Mouse (Mus musculus): ENCODE data around the gene Cd79b. TPM values are rescaled to one million over a fixed set of nuclear protein-coding genes. Genes with fewer than 3 reads are reported as not detected.

The Cd79b gene
- polyA plus RNA-seq, 1 experiment from 2014 or later = 4.4 TPM

DNA sequence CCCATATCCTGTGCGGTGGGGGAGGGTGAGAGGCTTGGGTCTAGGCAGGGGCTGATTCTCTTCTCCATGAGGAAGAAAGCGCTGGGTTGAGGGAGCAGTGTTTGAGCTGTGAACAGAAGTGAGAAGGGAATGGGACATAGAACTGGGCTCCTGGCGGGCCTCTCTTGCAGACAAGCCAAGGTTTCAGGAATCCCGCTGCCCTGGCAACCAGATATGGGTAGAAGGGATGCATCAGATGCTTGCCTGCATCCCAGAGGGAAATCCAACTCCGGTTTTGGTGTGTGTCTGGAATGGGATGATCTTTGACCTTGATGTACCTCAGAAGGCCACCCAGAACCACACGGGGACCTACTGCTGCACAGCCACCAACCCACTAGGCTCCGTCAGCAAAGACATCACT is 28.4 kb downstream of the Cd79b start:
- H3K27ac ChIP-seq (ENCODE audit: low read length) = no peak overlapping the region
- no peak for ATAC-seq
- WGBS = 89% methylated on average over 7 of the region's 7 CpGs

DNA sequence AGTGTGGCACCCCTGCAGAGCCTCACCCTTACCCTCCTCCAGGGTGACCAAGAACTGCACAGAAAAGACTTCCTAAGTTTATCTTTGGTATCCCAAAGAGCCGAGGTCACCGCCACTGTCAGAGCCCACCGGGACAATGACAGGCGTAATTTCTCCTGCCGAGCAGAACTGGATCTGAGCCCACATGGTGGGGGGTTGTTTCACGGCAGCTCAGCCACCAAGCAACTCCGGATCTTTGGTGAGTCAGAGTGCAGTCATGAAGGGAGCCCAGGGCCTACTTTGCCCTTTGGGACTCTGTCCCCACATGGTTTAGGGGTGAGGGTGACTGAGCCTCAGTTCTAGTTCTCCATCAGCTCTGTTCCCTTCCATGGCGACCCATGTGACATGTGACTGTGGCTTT is 30.4 kb downstream of the Cd79b start:
- Histone ChIP-seq H3K9me3 (ENCODE audit: control insufficient read depth, low read length) (no peaks in the 10 kb centered on the region), H3K4me2 (ENCODE audit: low read depth, low read length) (no peak overlapping the region), H3K4me3 (ENCODE audit: low read length) (no peak overlapping the region), H3K27me3 (replicated peaks; ENCODE audit: control insufficient read depth, insufficient read depth, low read length) (no peaks in the 10 kb centered on the region), H3K4me1 (ENCODE audit: control insufficient read depth, insufficient read depth, low read length) (no peaks in the 10 kb centered on the region), H3K36me3 (ENCODE audit: control insufficient read depth, insufficient read depth, low read length) (no peaks in the 10 kb centered on the region), H3K27ac (ENCODE audit: low read length) (no peak overlapping the region), H3K9ac (ENCODE audit: low read depth, low read length) (no peak overlapping the region)
- WGBS = 63% methylated on average over 8 of the region's 8 CpGs
- ATAC-seq = no peak

More for the DNA sequence above, 28.4 kb downstream of the Cd79b start:
- H3K4me3 ChIP-seq (ENCODE audit: low read length) = no peak overlapping the region
- H3K4me1 ChIP-seq (ENCODE audit: control insufficient read depth, insufficient read depth, low read length) = no peaks in the 10 kb centered on the region
- no peaks in the 10 kb centered on the region for H3K27me3 ChIP-seq (replicated peaks; ENCODE audit: control insufficient read depth, insufficient read depth, low read length)
- H3K9ac ChIP-seq (ENCODE audit: low read depth, low read length) = no peak overlapping the region
- H3K9me3 ChIP-seq (ENCODE audit: control insufficient read depth, low read length) = no peaks in the 10 kb centered on the region
- no peak overlapping the region for H3K4me2 ChIP-seq (ENCODE audit: low read depth, low read length)
- no peaks in the 10 kb centered on the region for H3K36me3 ChIP-seq (ENCODE audit: control insufficient read depth, insufficient read depth, low read length)

DNA sequence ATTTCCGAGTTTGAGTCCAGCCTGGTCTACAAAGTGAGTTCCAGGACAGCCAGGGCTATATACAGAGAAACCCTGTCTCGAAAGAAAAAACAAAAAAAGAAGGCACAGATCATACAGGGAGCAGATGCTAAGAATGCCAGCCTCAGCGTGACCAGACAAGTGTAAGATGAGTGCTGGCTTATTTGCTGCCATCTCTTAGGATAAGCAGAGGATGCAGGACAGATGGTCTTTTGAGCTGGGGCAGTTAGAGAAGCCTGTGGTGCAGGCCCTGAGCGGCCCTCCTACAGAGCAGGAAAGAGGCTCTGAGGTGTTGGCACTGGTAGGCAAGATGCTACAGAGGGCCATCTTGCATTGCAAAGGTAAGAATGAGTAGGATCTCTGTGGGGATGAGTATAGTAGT is 31.2 kb downstream of the Cd79b start:
- H3K4me2 ChIP-seq (ENCODE audit: low read depth, low read length) = no peak overlapping the region
- WGBS = 83% methylated on average over 4 of the region's 4 CpGs
- no peaks in the 10 kb centered on the region for H3K27me3 ChIP-seq (replicated peaks; ENCODE audit: control insufficient read depth, insufficient read depth, low read length)
- no peak overlapping the region for H3K27ac ChIP-seq (ENCODE audit: low read length)
- no peak overlapping the region for H3K4me3 ChIP-seq (ENCODE audit: low read length)
- no peaks in the 10 kb centered on the region for H3K36me3 ChIP-seq (ENCODE audit: control insufficient read depth, insufficient read depth, low read length)
- H3K9me3 ChIP-seq (ENCODE audit: control insufficient read depth, low read length) = no peaks in the 10 kb centered on the region
- no peak for ATAC-seq
- H3K4me1 ChIP-seq (ENCODE audit: control insufficient read depth, insufficient read depth, low read length) = no peaks in the 10 kb centered on the region
- no peak overlapping the region for H3K9ac ChIP-seq (ENCODE audit: low read depth, low read length)

DNA sequence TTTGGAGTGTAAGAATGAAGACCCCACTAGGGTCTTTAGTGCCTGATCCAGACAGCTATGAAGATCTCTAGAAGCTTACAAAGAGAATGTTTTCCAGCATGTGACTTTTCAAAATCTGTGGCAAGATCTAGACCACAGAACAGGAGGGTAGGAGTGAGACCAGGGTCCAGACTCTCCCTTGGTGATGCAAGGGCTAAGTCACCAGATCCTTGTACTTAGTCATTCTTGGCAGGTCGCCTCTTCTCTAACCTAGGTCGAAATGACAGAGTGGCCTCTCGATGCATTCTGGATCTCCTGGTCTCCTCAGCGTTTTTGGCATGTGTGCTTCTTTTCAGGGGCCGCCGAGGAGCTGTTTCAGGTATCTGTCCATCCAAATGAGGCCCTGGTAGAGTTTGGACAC is 32.1 kb downstream of the Cd79b start:
- no peak overlapping the region for H3K4me2 ChIP-seq (ENCODE audit: low read depth, low read length)
- no peaks in the 10 kb centered on the region for H3K4me1 ChIP-seq (ENCODE audit: control insufficient read depth, insufficient read depth, low read length)
- no peak overlapping the region for H3K4me3 ChIP-seq (ENCODE audit: low read length)
- WGBS = 81% methylated on average over 6 of the region's 6 CpGs
- no peak overlapping the region for H3K9ac ChIP-seq (ENCODE audit: low read depth, low read length)
- H3K27ac ChIP-seq (ENCODE audit: low read length) = no peak overlapping the region
- H3K36me3 ChIP-seq (ENCODE audit: control insufficient read depth, insufficient read depth, low read length) = no peaks in the 10 kb centered on the region
- no peaks in the 10 kb centered on the region for H3K27me3 ChIP-seq (replicated peaks; ENCODE audit: control insufficient read depth, insufficient read depth, low read length)
- H3K9me3 ChIP-seq (ENCODE audit: control insufficient read depth, low read length) = no peaks in the 10 kb centered on the region
- ATAC-seq = no peak

DNA sequence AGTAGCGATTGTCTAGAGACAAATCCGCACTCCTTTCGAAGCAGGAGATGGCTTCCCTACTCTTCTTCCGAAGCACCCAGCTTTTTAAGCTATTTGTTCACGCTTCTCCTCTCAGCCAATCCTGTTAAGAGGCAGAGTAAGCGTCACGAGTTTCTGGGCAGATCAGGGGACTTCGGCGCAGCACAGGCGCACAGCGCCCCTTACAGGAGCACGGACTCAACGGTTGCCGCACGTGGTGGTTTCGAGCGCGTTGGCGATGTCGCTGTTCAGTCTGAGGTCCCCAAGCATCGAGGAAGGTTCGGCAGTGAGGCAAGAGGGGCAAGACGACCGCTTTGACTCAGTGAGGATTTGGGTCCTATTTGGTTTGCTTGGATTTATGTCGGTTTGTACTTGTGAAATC is 38.1 kb downstream of the Cd79b start, which contains the start of gene Tcam1:
Tcam1 (plus strand) TSS at position 219 of the 400 bp plus-strand sequence.
- Histone ChIP-seq H3K27me3 (replicated peaks; ENCODE audit: control insufficient read depth, insufficient read depth, low read length) (no peaks in the 10 kb centered on the region), H3K27ac (ENCODE audit: low read length) (no peak within 1 kb of the TSS), H3K4me3 (ENCODE audit: low read length) (peak within 1 kb of the TSS; percentile 31), H3K9ac (ENCODE audit: low read depth, low read length) (peak within 1 kb of the TSS; percentile 59), H3K9me3 (ENCODE audit: control insufficient read depth, low read length) (no peaks in the 10 kb centered on the region), H3K36me3 (ENCODE audit: control insufficient read depth, insufficient read depth, low read length) (no peaks in the 10 kb centered on the region), H3K4me1 (ENCODE audit: control insufficient read depth, insufficient read depth, low read length) (peaks cover 19% of the 10 kb centered on the region), H3K4me2 (ENCODE audit: low read depth, low read length) (peak within 1 kb of the TSS; percentile 52)
- 6% methylated on average over 25 of the region's 25 CpGs for WGBS
- ATAC-seq = peak; percentile 16; the same call in 1 of the 2 replicates

DNA sequence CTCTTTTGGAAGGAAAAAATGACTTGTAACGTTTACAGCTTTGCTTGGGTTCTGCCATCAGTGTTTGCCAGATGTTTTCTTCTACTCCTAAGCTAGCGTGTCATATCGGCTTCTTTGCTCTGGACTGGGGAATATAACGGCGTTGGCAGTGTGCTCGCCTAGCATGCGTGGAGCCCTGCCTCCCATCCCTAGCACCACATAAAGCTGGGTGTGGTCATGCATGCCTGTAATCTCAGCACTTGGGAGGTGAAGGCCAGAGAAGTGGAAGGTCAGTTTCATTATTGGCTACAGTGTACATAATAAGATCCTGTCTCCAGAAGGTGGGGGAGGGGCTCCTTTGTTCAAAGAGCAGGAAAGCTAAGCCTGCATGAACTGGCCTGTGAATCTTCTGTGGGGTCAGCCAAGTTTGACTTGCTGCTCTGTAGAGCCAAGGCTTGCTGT is 39.6 kb downstream of the Cd79b start:
- Histone ChIP-seq H3K27ac (ENCODE audit: low read length) (peak overlapping the region; percentile 1), H3K9me3 (ENCODE audit: control insufficient read depth, low read length) (no peaks in the 10 kb centered on the region), H3K27me3 (replicated peaks; ENCODE audit: control insufficient read depth, insufficient read depth, low read length) (no peaks in the 10 kb centered on the region), H3K4me1 (ENCODE audit: control insufficient read depth, insufficient read depth, low read length) (peaks cover 32% of the 10 kb centered on the region), H3K36me3 (ENCODE audit: control insufficient read depth, insufficient read depth, low read length) (no peaks in the 10 kb centered on the region), H3K4me3 (ENCODE audit: low read length) (no peak overlapping the region), H3K9ac (ENCODE audit: low read depth, low read length) (0 out of 2 replicates have a peak overlapping the region, but pooled peaks have one; percentile 13), H3K4me2 (ENCODE audit: low read depth, low read length) (no peak overlapping the region)
- 51% methylated on average over 7 of the region's 7 CpGs for WGBS
- no peak for ATAC-seq

DNA sequence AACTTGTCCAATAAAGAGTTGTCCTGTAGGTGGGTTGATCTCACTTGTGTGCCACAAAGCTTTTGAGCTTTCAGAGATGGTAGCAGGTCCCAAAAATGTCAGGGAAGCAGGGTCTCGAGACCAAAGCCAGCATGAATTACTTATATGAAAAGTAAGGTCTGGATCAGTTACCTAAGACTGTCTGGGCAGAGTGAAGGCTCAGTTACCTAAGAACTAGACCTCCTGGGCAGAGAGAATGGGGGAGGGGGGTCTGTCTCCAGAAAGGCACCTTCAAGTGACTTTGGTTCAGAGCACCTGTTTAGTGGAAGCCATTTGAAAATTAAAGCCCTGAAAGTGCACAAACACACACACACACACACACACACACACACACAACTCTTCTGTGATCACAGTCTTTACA is 40.2 kb downstream of the Cd79b start:
- Histone ChIP-seq H3K4me2 (ENCODE audit: low read depth, low read length) (no peak overlapping the region), H3K27me3 (replicated peaks; ENCODE audit: control insufficient read depth, insufficient read depth, low read length) (no peaks in the 10 kb centered on the region), H3K4me1 (ENCODE audit: control insufficient read depth, insufficient read depth, low read length) (peaks cover 34% of the 10 kb centered on the region), H3K4me3 (ENCODE audit: low read length) (no peak overlapping the region), H3K9ac (ENCODE audit: low read depth, low read length) (no peak overlapping the region), H3K27ac (ENCODE audit: low read length) (0 out of 2 replicates have a peak overlapping the region, but pooled peaks have one; percentile 1), H3K9me3 (ENCODE audit: control insufficient read depth, low read length) (no peaks in the 10 kb centered on the region), H3K36me3 (ENCODE audit: control insufficient read depth, insufficient read depth, low read length) (no peaks in the 10 kb centered on the region)
- ATAC-seq = no peak
- 88% methylated on average over 1 of the region's 1 CpGs for WGBS

DNA sequence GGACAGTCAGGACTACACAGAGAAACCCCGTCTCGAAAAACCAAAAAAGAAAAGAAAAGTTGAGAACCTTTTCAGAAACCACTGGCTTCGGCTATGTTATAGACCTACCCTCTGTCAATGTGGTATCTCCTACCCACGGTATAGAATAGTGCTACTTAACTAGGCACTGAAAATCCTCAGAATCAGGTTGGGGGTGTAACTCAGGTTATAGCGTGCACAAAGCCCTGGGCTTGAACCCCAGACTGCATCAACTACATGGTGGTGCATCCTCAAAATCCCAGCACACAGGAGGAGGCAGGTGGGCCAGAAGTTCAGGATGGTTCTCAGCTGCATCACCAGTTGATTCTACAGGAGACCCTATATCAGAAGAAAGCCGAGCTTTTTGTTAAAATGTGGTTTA is 40.8 kb downstream of the Cd79b start:
- Histone ChIP-seq H3K9ac (ENCODE audit: low read depth, low read length) (no peak overlapping the region), H3K4me1 (ENCODE audit: control insufficient read depth, insufficient read depth, low read length) (peaks cover 40% of the 10 kb centered on the region), H3K4me3 (ENCODE audit: low read length) (peak overlapping the region; percentile 96), H3K27me3 (replicated peaks; ENCODE audit: control insufficient read depth, insufficient read depth, low read length) (no peaks in the 10 kb centered on the region), H3K4me2 (ENCODE audit: low read depth, low read length) (peak overlapping the region; percentile 88), H3K36me3 (ENCODE audit: control insufficient read depth, insufficient read depth, low read length) (no peaks in the 10 kb centered on the region), H3K27ac (ENCODE audit: low read length) (0 out of 2 replicates have a peak overlapping the region, but pooled peaks have one; percentile 90), H3K9me3 (ENCODE audit: control insufficient read depth, low read length) (no peaks in the 10 kb centered on the region)
- no peak for ATAC-seq
- 90% methylated on average over 6 of the region's 6 CpGs for WGBS

DNA sequence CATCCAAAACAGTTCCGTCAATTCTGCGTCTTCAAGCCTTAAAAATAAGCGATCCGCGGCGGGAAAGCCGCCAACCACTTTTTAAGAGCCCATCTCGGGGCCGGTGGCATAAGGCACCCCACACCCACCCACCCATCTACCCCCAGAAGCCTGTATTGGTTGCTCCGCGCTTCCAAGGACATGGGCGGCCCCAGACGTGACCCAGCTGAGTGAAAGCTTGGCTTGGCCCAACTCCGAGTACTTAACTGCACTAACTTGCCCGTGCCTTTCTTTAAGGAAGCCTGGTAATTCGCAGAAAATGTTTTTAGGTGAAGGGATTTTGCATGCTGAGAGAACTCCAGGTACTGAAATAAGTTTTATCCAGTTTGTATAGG is 41.3 kb downstream of the Cd79b start:
- peak; percentile 19 for ATAC-seq
- peak overlapping the region; percentile 90 for H3K27ac ChIP-seq (ENCODE audit: low read length)
- H3K27me3 ChIP-seq (replicated peaks; ENCODE audit: control insufficient read depth, insufficient read depth, low read length) = no peaks in the 10 kb centered on the region
- peaks cover 45% of the 10 kb centered on the region for H3K4me1 ChIP-seq (ENCODE audit: control insufficient read depth, insufficient read depth, low read length)
- H3K4me3 ChIP-seq (ENCODE audit: low read length) = peak overlapping the region; percentile 96
- H3K9me3 ChIP-seq (ENCODE audit: control insufficient read depth, low read length) = no peaks in the 10 kb centered on the region
- H3K9ac ChIP-seq (ENCODE audit: low read depth, low read length) = peak overlapping the region; percentile 75
- no peaks in the 10 kb centered on the region for H3K36me3 ChIP-seq (ENCODE audit: control insufficient read depth, insufficient read depth, low read length)
- 8% methylated on average over 16 of the region's 16 CpGs for WGBS
- H3K4me2 ChIP-seq (ENCODE audit: low read depth, low read length) = peak overlapping the region; percentile 88

All from intestine, embryonic 16.5 days (tissue).